In the genomic region with DNA sequence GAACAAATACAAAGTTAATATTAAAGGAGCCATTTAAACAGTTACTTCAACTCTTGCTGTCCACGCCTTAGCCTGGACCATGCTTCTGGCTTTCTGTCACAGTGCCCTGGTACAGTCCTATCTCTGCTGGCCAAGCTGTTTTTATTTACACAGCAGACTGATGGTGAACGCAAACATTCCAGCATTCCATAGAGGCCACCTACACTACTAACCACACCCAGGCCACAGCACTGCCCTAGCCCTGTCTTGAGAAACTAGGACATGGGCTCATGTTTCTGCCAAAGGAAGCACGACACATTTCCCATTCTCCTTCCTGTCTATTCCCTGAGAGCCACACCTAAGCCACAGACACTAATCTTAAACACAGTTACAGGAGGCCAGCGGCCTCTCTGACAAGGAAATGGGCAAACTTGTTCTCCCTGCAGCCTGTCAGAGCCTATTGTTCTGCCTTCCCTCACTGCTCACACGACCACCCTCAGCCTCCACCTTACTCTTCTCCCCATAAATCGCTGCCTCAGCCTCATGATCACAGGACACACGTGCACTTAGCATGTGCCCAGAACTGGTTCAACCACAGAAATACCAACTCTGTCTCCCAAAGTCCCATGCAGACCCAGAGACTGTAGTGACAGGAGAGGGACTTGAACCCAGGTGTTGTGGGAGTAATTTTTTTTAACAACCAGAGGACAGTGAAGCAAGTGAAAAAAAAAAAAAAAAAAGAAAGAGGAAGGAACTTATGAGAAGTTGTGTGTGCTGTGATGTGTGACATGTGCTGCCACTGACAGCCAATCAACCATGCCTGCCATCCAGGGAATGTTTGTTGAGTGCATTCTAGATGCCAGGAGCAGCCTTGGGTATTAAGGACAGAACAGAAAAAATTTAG, we compare ENCODE assay signal across 10 mouse cellular contexts. TPM values are rescaled to one million over a fixed set of nuclear protein-coding genes. Genes with fewer than 3 reads are reported as not detected.
A peak's percentile ranks its signal among the peaks of the same experiment; 100 is the strongest.
DNase-seq lines count a peak whose midpoint lies in the region; ATAC-seq and TF ChIP-seq lines count a peak whose summit lies in the region.
"Had no signal": no experiment of that assay in that cellular context is flagged by ENCODE, and none has a peak within 500 bp of the region (broad histone marks: within the 10 kb centered on the region; RNA-seq: fewer than 3 reads in every experiment).

No protein-coding gene starts in this region.

- peaks cover 38% of the 10 kb centered on the region for H3K4me1 ChIP-seq in hindbrain, embryonic 10.5 days (replicated peaks)
- H3K4me1 ChIP-seq in hindbrain, embryonic 16.5 days (ENCODE audit: control insufficient read depth, insufficient read depth, low read depth, low read length): no peaks in the 10 kb centered on the region
- H3K4me1 ChIP-seq in heart, embryonic 10.5 days: peaks cover 63% of the 10 kb centered on the region
- peaks cover 44% of the 10 kb centered on the region for H3K4me1 ChIP-seq in thymus, adult 2 months (replicated peaks; ENCODE audit: control insufficient read depth, insufficient read depth, low read length)

- ATAC-seq in hindbrain, embryonic 16.5 days: no peak

- TF ChIP-seq CTCF in thymus, adult 2 months (IDR thresholded peaks at IDR 0.05; ENCODE audit: borderline replicate concordance, control insufficient read depth, extremely low read depth, insufficient read depth, low read length, poor library complexity): no peak

- H3K27ac ChIP-seq in hindbrain, embryonic 10.5 days: peak overlapping the region; percentile 76; the same call in 1 of the 2 replicates
- H3K27ac ChIP-seq in hindbrain, embryonic 16.5 days (ENCODE audit: low read depth, low read length): no peak overlapping the region
- H3K27ac ChIP-seq in heart, embryonic 10.5 days: peak overlapping the region; percentile 73
- H3K27ac ChIP-seq in macrophage: peak overlapping the region; percentile 99
- H3K27ac ChIP-seq in thymus, adult 2 months (ENCODE audit: control insufficient read depth, insufficient read depth, low read length): no peak overlapping the region

- no peaks in the 10 kb centered on the region for H3K9me3 ChIP-seq in hindbrain, embryonic 10.5 days
- H3K9me3 ChIP-seq in hindbrain, embryonic 16.5 days (ENCODE audit: control insufficient read depth, low read length): no peaks in the 10 kb centered on the region
- H3K9me3 ChIP-seq in heart, embryonic 10.5 days: no peaks in the 10 kb centered on the region

- WGBS in hindbrain, embryonic 10.5 days: 62% methylated on average over 7 of the region's 7 CpGs
- WGBS in hindbrain, embryonic 16.5 days: 72% methylated on average over 7 of the region's 7 CpGs
- WGBS in heart, embryonic 10.5 days: 38% methylated on average over 7 of the region's 7 CpGs
- WGBS in macrophage (ENCODE audit: missing documents): 47% methylated on average over 7 of the region's 7 CpGs
- WGBS in thymus, adult 2 months: 67% methylated on average over 7 of the region's 7 CpGs

- no peak overlapping the region for H3K9ac ChIP-seq in hindbrain, embryonic 16.5 days (ENCODE audit: low read depth, low read length)

- no peak overlapping the region for H3K4me3 ChIP-seq in hindbrain, embryonic 10.5 days
- no peak overlapping the region for H3K4me3 ChIP-seq in hindbrain, embryonic 16.5 days (ENCODE audit: low read length)
- H3K4me3 ChIP-seq in heart, embryonic 10.5 days: no peak overlapping the region
- peak overlapping the region; percentile 78 for H3K4me3 ChIP-seq in macrophage (ENCODE audit: inconsistent target)
- H3K4me3 ChIP-seq in thymus, adult 2 months (ENCODE audit: control insufficient read depth, insufficient read depth, low read length): no peak overlapping the region

- TF ChIP-seq POLR2A in thymus, adult 2 months (IDR thresholded peaks at IDR 0.05; ENCODE audit: control insufficient read depth, extremely low read depth, insufficient read depth, low read length, poor library complexity): no peak

- H3K36me3 ChIP-seq in hindbrain, embryonic 10.5 days: no peaks in the 10 kb centered on the region
- no peaks in the 10 kb centered on the region for H3K36me3 ChIP-seq in hindbrain, embryonic 16.5 days (ENCODE audit: control insufficient read depth, insufficient read depth, low read length)
- H3K36me3 ChIP-seq in heart, embryonic 10.5 days: no peaks in the 10 kb centered on the region
- 0 out of 2 replicates have a peak, but pooled peaks cover 15% of the 10 kb centered on the region for H3K36me3 ChIP-seq in macrophage (ENCODE audit: inconsistent target)
- no peaks in the 10 kb centered on the region for H3K36me3 ChIP-seq in thymus, adult 2 months (ENCODE audit: control insufficient read depth, insufficient read depth, low read length)

- no peak for DNase-seq in hindbrain, embryonic 10.5 days (ENCODE audit: low spot score)
- DNase-seq in heart, embryonic 10.5 days (ENCODE audit: low spot score): no peak
- DNase-seq in kidney, postnatal 14 days: peak; percentile 71
- DNase-seq in cerebellum, postnatal 36 days: no peak
- DNase-seq in layer of hippocampus, postnatal 36 days: no peak
- no peak for DNase-seq in thymus, adult 2 months
- DNase-seq: spleen, adult 18-20 months had no signal

- H3K27me3 ChIP-seq in hindbrain, embryonic 10.5 days (ENCODE audit: insufficient read depth, poor library complexity, severe bottlenecking): no peaks in the 10 kb centered on the region
- H3K27me3 ChIP-seq in hindbrain, embryonic 16.5 days (replicated peaks; ENCODE audit: control insufficient read depth, insufficient read depth, low read length): no peaks in the 10 kb centered on the region
- no peaks in the 10 kb centered on the region for H3K27me3 ChIP-seq in heart, embryonic 10.5 days (ENCODE audit: insufficient read depth, poor library complexity, severe bottlenecking)
- no peaks in the 10 kb centered on the region for H3K27me3 ChIP-seq in thymus, adult 2 months (ENCODE audit: control insufficient read depth, insufficient read depth, low read length)

- peaks cover 75% of the 10 kb centered on the region for H3K79me2 ChIP-seq in macrophage (ENCODE audit: inconsistent target)

- H3K4me2 ChIP-seq in hindbrain, embryonic 16.5 days (ENCODE audit: low read length): no peak overlapping the region

RNA-seq across cellular contexts. Expression of a gene that starts 3.0 kb away (rescaled TPM):
- polyA plus RNA-seq in hindbrain, embryonic 10.5 days (2016; fragmentation: Nextera tagmentation; extraction: Ambion mirVana): 1.6 and 1.9 TPM in 2 replicates
- 1.1 and 1.7 TPM in 2 replicates for polyA plus RNA-seq in hindbrain, embryonic 16.5 days (2015; fragmentation: Nextera tagmentation; extraction: Ambion mirVana)
- polyA plus RNA-seq in heart, embryonic 10.5 days (2016; fragmentation: Nextera tagmentation; extraction: Ambion mirVana): 1.4 and 1.8 TPM in 2 replicates
- 100 to 1,000 TPM in 11 of 26 experiments, 10 to 100 TPM in 15; 18.5 to 254 (median 80.7) TPM for total RNA-seq in macrophage (2018; cell fraction: chromatin; rRNA removed)
- 100 to 1,000 TPM in 18 of 26 experiments, 10 to 100 TPM in 8; 39.9 to 208 (median 143) TPM for total RNA-seq in macrophage (2018; cell fraction: cytosol; rRNA removed)
- 100 to 1,000 TPM in 16 of 26 experiments, 10 to 100 TPM in 10; 39.3 to 284 (median 118) TPM for total RNA-seq in macrophage (2018; cell fraction: nucleus; rRNA removed)
- 41.8 to 184 TPM (median 113 TPM) in 3 replicates for polyA plus RNA-seq in macrophage (2018)
- 1 to 10 TPM; 1.8 to 2.4 TPM for total RNA-seq in layer of hippocampus, postnatal 36 days (2021)
- 15.7 and 22.3 TPM in 2 replicates for polyA plus RNA-seq in thymus, adult 2 months (2012; rRNA removed)

RNA-seq across cellular contexts. Expression of a gene that starts 11.9 kb away (rescaled TPM):
- 17.9 and 18.4 TPM in 2 replicates for polyA plus RNA-seq in hindbrain, embryonic 10.5 days (2016; fragmentation: Nextera tagmentation; extraction: Ambion mirVana)
- polyA plus RNA-seq in hindbrain, embryonic 16.5 days (2015; fragmentation: Nextera tagmentation; extraction: Ambion mirVana): 9.7 and 9.8 TPM in 2 replicates
- polyA plus RNA-seq in heart, embryonic 10.5 days (2016; fragmentation: Nextera tagmentation; extraction: Ambion mirVana): 13.7 and 16.5 TPM in 2 replicates
- total RNA-seq in macrophage (2018; cell fraction: chromatin; rRNA removed): 100 to 1,000 TPM in 2 of 26 experiments, 10 to 100 TPM in 21, 1 to 10 TPM in 3; 6.2 to 128 (median 19.9) TPM
- 1 to 10 TPM; 1.7 to 4.5 (median 3.0) TPM for total RNA-seq in macrophage (2018; cell fraction: cytosol; rRNA removed)
- total RNA-seq in macrophage (2018; cell fraction: nucleus; rRNA removed): 100 to 1,000 TPM in 1 of 26 experiments, 10 to 100 TPM in 21, 1 to 10 TPM in 4; 3.3 to 115 (median 18.1) TPM
- polyA plus RNA-seq in macrophage (2018): 3.3 to 10.6 TPM (median 4.3 TPM) in 3 replicates
- 1 to 10 TPM; 5.9 to 7.5 TPM for total RNA-seq in layer of hippocampus, postnatal 36 days (2021)
- 17.0 and 20.1 TPM in 2 replicates for polyA plus RNA-seq in thymus, adult 2 months (2012; rRNA removed)

RNA-seq across cellular contexts. Expression of a gene that starts 44.7 kb away (rescaled TPM):
- polyA plus RNA-seq in hindbrain, embryonic 10.5 days (2016; fragmentation: Nextera tagmentation; extraction: Ambion mirVana): 13.5 and 14.3 TPM in 2 replicates
- 13.9 and 14.8 TPM in 2 replicates for polyA plus RNA-seq in hindbrain, embryonic 16.5 days (2015; fragmentation: Nextera tagmentation; extraction: Ambion mirVana)
- 12.6 and 13.0 TPM in 2 replicates for polyA plus RNA-seq in heart, embryonic 10.5 days (2016; fragmentation: Nextera tagmentation; extraction: Ambion mirVana)
- 100 to 1,000 TPM; 229 to 803 (median 498) TPM for total RNA-seq in macrophage (2018; cell fraction: chromatin; rRNA removed)
- 100 to 1,000 TPM in 23 of 26 experiments, 10 to 100 TPM in 3; 87.0 to 154 (median 126) TPM for total RNA-seq in macrophage (2018; cell fraction: cytosol; rRNA removed)
- total RNA-seq in macrophage (2018; cell fraction: nucleus; rRNA removed): 100 to 1,000 TPM; 124 to 721 (median 374) TPM
- polyA plus RNA-seq in macrophage (2018): 86.6 to 195 TPM (median 145 TPM) in 3 replicates
- total RNA-seq in layer of hippocampus, postnatal 36 days (2021): 10 to 100 TPM; 35.1 to 36.5 TPM
- 58.4 and 60.2 TPM in 2 replicates for polyA plus RNA-seq in thymus, adult 2 months (2012; rRNA removed)

RNA-seq across cellular contexts. Expression of a gene that starts 54.0 kb away (rescaled TPM):
- not detected in 2 replicates for polyA plus RNA-seq in hindbrain, embryonic 10.5 days (2016; fragmentation: Nextera tagmentation; extraction: Ambion mirVana)
- not detected in 2 replicates for polyA plus RNA-seq in hindbrain, embryonic 16.5 days (2015; fragmentation: Nextera tagmentation; extraction: Ambion mirVana)
- polyA plus RNA-seq in heart, embryonic 10.5 days (2016; fragmentation: Nextera tagmentation; extraction: Ambion mirVana): not detected in 2 replicates
- total RNA-seq in macrophage (2018; cell fraction: chromatin; rRNA removed): not detected
- not detected for total RNA-seq in macrophage (2018; cell fraction: cytosol; rRNA removed)
- not detected for total RNA-seq in macrophage (2018; cell fraction: nucleus; rRNA removed)
- polyA plus RNA-seq in macrophage (2018): not detected in 3 replicates
- not detected for total RNA-seq in layer of hippocampus, postnatal 36 days (2021)
- polyA plus RNA-seq in thymus, adult 2 months (2012; rRNA removed): 0.10 and 0.40 TPM in 2 replicates
- total RNA-seq: left cerebral cortex, postnatal 10 days had no signal

Comparison
In these comparisons a context has a peak if more than half of its experiments do, and no peak if none do; other contexts are left out.
1. H3K27ac ChIP-seq: peak in hindbrain, embryonic 10.5 days (single experiment), heart, embryonic 10.5 days (single experiment) and macrophage (single experiment); none in hindbrain, embryonic 16.5 days (single experiment) and thymus, adult 2 months (single experiment).